Mouse (Mus musculus): ENCODE data around the gene Frmd4a.
A peak's percentile ranks its signal among the peaks of the same experiment; 100 is the strongest.

Gene Frmd4a

GRCm38 (mm10) chr2:4532945-4533344 is 515.4 kb downstream of the Frmd4a start:
- no peak for DNase-seq

- no peak for DNase-seq
Observed at GRCm38 (mm10) chr2:4535187-4535864, 517.8 kb downstream of the Frmd4a start.

GRCm38 (mm10) chr2:4541330-4541729 is 523.8 kb downstream of the Frmd4a start:
- DNase-seq: no peak

GRCm38 (mm10) chr2:4541844-4542628 is 524.5 kb downstream of the Frmd4a start:
- no peak for DNase-seq

- DNase-seq: no peak
Observed at GRCm38 (mm10) chr2:4542629-4543416, 525.3 kb downstream of the Frmd4a start.

GRCm38 (mm10) chr2:4543417-4543775 is 525.9 kb downstream of the Frmd4a start:
- DNase-seq: no peak

- no peak for DNase-seq
Observed at GRCm38 (mm10) chr2:4544360-4544759, 526.8 kb downstream of the Frmd4a start.

- no peak for DNase-seq
Observed at GRCm38 (mm10) chr2:4545261-4545660, 527.7 kb downstream of the Frmd4a start.

- DNase-seq: no peak
Observed at GRCm38 (mm10) chr2:4547003-4547662, 529.6 kb downstream of the Frmd4a start.

GRCm38 (mm10) chr2:4549271-4549670 is 531.8 kb downstream of the Frmd4a start:
- DNase-seq: no peak

- no peak for DNase-seq
Observed at GRCm38 (mm10) chr2:4550017-4550763, 532.7 kb downstream of the Frmd4a start.

GRCm38 (mm10) chr2:4551438-4551837 is 533.9 kb downstream of the Frmd4a start:
- DNase-seq: no peak

GRCm38 (mm10) chr2:4551866-4552265 is 534.3 kb downstream of the Frmd4a start:
- DNase-seq: no peak

- DNase-seq: no peak
Observed at GRCm38 (mm10) chr2:4552486-4552885, 535.0 kb downstream of the Frmd4a start.

GRCm38 (mm10) chr2:4555221-4555631 is 537.7 kb downstream of the Frmd4a start:
- DNase-seq: no peak

GRCm38 (mm10) chr2:4556188-4556587 is 538.7 kb downstream of the Frmd4a start:
- no peak for DNase-seq

- no peak for DNase-seq
Observed at GRCm38 (mm10) chr2:4557028-4557427, 539.5 kb downstream of the Frmd4a start.

GRCm38 (mm10) chr2:4557466-4557865 is 539.9 kb downstream of the Frmd4a start:
- DNase-seq: no peak

- no peak for DNase-seq
Observed at GRCm38 (mm10) chr2:4558651-4559203, 541.2 kb downstream of the Frmd4a start.

GRCm38 (mm10) chr2:4559211-4559882 is 541.8 kb downstream of the Frmd4a start:
- DNase-seq: peak; percentile 32 to 46

- DNase-seq: no peak
Observed at GRCm38 (mm10) chr2:4559883-4560247, 542.3 kb downstream of the Frmd4a start.
